Mouse (Mus musculus): ENCODE measurements around the gene Olfr67.
"Not testable (repeated sequence)": the region's sequence is repeated elsewhere in the genome, so short reads cannot be mapped to it uniquely, and the experiment has no call there.

DNA sequence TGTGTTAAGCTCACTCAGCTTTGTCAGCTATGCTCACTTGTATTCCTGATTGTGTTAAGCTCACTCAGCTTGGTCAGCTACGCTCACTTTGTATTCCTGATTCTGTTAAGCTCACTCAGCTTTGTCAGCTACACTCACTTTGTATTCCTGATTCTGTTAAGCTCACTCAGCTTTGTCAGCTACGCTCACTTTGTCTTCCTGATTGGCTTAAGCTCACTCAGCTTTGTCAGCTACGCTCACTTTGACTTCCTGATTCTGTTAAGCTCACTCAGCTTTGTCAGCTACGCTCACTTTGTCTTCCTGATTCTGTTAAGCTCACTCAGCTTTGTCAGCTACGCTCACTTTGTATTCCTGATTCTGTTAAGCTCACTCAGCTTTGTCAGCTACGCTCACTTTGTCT lies 29.4 kb downstream of the Olfr67 start:
- TF ChIP-seq POLR2A (IDR thresholded peaks at IDR 0.05; ENCODE audit: extremely low read depth, insufficient read depth, low read length); CTCF (IDR thresholded peaks at IDR 0.05; ENCODE audit: low read depth, low read length): not testable (repeated sequence)

Measured in liver, adult 2 months (tissue).